Mouse (Mus musculus) CD4-positive naive resting alpha-beta T cell, adult 76 days (primary cell): ENCODE data around the gene Mdc1. TPM values are rescaled to one million over a fixed set of nuclear protein-coding genes. Genes with fewer than 3 reads are reported as not detected.

ENCODE experiments used
- total RNA-seq: library from RNA; stranded (reverse); gene quantifications from one replicate; pipeline ENCODE4 v1.2.4, GENCODE M21; 2023

The Mdc1 gene
- total RNA-seq = 59.9 TPM

DNA sequence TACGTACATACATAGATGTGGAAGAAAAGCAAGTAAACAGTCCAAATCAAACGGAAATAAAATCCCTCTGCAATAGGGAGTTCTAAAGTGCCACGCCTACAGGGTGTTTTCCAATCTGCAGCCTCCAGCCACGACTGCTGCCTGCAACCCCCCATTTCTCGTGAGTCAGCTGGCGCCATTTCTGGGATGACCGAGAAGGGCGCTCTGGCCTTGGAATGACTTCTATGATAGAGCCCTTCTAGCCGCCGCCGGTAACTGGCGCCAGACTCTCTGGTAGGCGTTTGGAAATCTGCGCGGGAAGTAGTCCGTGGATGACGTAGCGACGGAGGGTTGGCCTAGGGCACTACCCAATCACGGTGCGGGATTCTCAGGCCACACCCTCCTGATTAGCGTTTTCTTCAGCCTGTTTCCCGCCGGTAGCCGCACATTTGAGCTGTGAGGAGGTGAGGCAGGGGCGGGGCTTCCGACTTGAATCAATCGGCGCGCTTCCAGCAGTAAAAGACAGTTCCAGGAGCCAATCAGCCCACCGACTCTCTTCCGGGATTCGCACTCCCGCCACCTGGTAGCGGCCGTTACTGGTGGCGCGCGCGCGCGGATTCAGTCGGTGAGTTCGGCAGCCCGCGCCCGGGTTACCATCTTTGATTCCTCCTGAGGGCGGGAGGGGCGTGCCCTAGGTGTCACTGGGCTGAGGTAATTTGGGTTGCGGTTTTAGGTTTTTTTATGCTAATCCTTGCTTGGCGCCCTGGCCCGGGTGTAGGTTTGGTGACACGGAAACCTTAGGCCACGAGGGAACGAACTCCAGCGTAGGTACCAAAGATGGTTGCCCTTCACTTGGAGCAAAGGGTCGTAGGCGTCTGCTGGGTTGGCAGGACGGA lies at the start of gene Mdc1:
TSS of gene Mdc1 (plus strand) at position 440 of the 875 bp plus-strand sequence.

DNA sequence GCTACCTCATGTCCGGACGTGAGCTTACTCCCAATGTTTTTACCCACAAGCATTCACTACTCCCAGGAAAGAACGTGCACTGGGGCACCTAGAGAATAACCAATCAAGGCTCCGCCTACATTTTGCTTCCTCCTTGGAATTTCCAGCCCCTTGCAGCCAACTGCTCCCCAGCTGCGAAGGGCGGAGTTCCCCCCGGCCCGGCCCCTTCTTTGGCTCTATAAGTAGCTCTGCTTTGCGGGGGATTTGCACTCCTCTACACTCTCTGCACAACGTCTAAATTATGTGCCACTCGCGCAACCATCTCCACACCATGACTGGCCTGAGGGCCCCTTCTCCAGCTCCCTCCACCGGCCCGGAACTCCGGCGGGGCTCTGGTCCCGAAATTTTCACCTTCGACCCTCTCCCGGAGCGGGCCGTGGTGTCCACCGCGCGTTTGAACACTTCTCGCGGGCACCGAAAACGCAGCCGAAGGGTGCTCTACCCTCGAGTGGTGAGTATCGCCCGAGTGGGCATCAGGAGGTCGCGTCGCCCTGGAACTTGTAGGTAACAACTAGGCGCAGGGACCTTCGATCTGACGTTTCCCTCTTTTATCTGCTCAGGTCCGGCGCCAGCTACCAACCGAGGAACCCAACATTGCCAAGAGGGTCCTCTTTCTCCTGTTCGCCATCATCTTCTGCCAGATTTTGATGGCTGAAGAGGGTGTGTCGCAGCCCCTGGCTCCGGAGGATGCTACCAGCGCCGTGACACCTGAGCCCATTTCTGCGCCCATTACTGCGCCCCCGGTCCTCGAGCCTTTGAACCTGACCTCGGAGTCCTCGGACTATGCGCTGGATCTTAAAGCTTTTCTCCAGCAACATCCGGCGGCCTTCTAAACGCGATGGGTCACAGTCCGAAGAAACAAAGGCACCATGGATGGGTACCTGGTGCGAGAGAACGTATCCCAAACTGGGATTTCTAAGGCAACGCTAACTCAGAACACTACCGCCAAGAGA lies 19.6 kb upstream of the Mdc1 start, which contains the start of gene Ier3:
TSS of gene Ier3 (plus strand) at position 246 of the 992 bp plus-strand sequence.

DNA sequence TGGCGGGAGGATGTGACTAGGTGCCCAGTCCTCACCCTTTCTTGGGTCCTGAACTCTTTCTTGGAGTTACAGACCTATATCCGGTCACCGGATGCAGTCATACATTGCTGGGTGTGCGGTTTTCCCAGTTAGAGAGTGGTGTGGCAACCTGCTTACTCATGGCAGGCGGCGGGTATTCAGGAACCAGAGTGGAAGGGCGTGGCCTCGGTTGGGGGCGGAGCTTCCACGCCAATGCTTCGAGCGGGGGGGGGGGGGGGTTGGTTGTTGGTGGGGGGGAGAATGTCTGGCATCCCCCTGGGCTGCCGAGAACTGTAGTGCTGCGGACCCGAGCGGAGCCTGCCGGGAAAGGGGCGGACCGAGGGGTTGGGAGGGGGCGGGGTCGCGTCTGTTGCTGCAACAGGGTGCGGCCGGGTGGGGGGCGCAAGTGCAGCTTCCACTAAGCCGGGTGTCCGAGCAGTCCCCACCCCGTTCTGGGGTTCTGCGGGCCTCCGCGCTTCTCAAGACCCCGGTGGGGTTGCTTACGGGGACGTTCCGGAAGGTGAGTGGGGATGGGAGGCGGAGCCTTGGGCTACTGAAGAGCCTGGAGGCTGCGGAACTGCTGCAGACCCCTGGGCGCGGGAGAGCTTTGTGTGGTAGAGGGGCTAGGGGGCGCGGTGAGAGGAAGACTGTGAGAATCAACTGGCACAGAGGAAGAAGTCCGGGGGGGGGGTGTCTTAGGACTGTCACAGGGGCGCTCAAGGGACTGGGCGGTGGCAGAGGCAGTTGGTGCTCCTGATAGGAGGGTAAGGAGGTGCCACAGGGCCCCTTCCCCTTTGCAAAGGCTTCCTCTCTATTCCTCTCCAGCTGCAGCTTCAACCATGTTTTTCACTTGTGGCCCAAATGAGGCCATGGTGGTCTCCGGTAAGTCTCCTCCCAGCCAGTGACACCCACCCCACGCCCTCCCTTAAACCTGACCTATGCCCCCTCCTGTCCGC lies 18.1 kb upstream of the Mdc1 start, which contains the start of gene Flot1:
TSS of gene Flot1 (plus strand) at position 267 of the 974 bp plus-strand sequence.

DNA sequence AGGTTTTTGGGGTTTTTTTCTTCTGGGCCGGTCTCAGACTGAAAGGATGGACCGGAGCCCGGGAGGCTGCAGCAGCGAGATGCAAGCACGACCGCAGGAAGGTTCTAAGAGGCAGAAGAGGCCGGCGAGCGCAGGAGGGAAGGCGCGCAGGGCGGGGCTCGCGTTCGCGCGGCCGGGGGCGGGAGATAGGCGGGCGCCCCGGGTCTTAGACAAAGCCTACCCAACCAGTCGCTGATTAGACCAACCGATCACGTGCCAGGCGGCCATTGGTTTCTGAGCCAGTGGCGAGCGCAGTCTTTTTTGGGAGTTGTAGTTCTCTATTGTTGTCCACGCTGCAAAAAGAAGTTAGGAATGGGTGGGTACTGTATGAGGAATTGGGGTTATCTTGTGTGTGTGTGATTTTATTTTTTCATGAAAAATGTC lies 3.2 kb upstream of the Mdc1 start, which contains the start of gene Tubb5:
TSS of gene Tubb5 (minus strand) at position 185 of the 423 bp plus-strand sequence.

DNA sequence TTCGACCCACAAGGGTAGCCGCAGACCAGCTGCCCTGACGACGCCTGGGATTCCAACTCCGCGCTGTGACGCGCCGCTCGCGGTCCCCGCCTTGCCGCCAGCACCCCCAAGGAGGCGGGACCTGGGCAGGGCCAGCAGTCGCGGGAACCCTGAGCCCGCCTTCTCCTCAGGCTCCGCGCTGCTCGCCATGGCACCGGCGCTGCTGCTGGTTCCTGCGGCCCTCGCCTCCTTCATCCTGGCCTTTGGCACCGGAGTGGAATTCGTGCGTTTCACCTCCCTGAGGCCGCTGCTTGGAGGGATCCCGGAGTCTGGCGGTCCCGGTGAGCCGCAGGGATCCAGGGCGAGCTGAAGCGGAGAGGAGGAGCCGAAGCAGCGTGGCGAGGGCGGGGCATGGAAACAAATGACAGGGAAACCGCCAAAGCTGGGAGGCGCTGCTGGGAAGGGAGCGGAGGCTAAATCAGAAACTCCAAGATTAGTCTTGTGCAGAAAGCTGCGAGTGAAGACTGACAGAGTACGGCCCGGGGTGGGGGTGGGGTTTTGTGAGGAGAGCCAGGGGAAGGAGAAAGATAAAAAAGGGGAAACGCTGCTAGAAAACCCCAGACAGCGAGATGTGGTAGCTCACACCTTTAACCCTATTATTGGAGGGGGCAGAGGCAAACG lies 20.0 kb downstream of the Mdc1 start, which contains the start of gene Nrm:
TSS of gene Nrm (plus strand) at position 121 of the 660 bp plus-strand sequence.

DNA sequence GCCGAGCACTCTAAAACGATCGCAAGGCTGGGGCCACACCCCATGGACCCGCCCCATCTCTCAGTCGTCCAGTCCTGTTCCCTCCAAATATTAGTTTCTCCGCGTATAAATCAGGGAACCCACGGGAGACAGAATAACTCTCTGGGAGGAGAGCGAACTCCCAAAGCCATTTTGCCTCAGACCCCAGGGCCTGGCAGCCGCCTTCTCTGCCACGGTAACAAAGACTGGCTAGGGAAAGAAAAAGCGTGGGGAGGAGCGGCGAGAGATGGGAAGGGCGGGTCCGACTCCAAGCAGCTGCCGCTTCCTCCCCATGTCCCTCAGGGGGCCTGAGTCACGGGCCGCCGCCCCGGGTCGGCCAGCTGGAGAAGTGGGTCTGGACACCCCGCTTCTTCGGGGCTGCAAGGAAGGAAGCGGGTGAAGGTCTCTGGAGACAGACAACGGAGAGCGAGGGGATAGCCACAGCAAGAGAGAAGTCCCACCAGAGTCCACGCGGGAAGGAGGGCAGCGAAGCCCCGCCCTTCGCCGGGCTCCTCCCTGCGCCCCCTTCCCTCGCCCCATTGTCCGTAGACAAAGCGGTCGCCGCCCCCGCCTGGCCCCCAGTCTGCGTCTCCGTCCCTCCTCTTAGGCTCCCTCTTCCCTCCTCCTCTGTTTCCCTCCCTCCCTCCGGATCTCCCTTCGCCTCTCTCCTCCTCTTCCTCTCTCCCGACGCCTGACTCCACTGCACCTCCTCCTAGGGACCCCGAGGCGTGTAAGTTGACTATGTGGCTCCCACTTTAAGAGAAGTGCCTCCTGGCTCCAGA lies 24.4 kb downstream of the Mdc1 start, which contains the start of gene Ppp1r18:
TSS of gene Ppp1r18 (plus strand) at position 113 of the 800 bp plus-strand sequence.

DNA sequence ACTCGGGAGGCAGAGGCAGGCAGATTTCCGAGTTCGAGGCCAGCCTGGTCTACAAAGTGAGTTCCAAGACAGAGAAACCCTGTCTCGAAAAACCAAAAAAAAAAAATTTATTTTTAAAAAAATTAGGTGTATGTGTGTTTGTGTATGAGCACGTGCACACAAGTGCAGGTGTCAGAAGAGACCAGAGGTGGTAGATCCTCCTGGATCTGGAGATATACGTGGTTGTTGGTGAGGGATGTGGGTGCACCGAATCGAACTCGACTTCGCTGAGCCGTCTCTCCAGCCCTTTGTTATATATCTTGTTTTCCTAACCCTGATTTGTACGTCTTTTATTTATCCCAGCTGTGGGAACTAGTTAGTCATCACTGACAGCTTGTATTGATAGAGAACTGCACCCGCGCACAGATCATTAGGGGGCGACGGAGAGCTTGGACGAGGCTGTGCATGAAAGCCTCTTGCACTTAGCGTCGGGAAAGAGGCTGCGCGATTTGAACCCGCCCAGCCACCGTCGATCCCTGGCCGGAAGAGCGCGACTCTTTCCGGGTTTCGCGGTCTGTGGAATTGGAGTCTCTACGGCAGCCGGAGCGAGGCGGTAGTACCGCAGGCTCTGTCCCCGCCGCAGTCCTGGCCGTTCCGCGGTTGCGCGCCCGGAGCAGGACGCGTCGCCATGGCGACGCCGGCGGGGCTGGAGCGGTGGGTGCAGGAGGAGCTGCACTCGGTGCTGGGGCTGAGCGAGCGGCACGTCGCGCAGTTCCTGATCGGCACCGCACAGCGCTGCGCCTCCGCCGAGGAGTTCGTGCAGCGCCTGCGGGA lies 38.1 kb downstream of the Mdc1 start, which contains the start of gene Dhx16:
TSS of gene Dhx16 (plus strand) at position 575 of the 813 bp plus-strand sequence.

DNA sequence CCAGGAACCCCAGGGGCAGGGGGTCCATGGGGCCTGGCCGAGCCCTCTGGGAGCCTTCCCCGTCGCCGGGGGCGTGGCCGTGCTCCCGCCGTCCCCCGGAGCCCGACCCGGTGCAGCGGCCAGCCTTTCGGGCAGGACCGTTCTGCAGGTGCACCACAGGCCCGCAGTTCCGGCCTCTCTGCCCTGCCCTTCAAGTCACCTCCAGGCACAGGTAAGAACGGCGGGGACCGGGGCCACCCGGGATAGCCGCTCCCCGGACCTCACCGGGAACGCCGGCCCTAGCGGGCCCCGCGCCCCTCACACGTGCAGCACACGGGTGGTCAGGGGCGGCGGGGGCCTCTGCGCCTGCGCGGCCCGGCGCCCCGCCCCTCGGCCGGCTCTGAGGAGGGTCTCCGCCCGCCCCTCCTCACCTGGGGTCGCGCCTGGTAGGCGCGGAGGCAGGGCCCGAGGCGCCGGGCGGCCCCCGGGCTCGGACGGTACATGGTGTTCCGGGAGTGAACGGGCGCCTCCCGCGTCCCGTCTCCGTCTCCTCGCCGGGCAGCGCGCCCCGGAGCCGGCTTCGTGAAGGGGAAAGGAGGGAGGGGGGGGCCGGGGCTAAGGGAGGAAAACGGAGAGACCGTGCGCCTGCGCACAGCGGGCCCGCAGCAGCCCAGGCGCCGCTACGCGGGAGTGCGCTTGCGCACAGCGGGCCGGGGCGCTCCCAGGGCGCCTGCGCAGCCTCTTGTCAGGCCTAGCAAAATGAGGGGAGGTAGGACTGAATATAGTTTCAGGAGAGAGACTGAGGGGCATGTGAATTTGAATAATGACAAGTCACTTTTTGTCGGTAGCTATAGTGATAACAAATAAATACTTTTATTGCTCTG lies 55.7 kb downstream of the Mdc1 start, which contains the start of gene 2310061I04Rik:
TSS of gene 2310061I04Rik (minus strand) at position 651 of the 863 bp plus-strand sequence.

Other genes with a start within 250 kb of the Mdc1 start
- not detected for gene Sfta2, start 240.0 kb upstream of the Mdc1 start, total RNA-seq
- gene Gm9573, start 214.9 kb upstream of the Mdc1 start, total RNA-seq = not detected
- not detected for gene Mucl3, start 197.8 kb upstream of the Mdc1 start, total RNA-seq
- gene Vars2, start 173.9 kb upstream of the Mdc1 start, total RNA-seq = 33.4 TPM
- 10.5 TPM for gene Gtf2h4, start 167.8 kb upstream of the Mdc1 start, total RNA-seq
- gene Ddr1, start 136.9 kb upstream of the Mdc1 start, total RNA-seq = 11.4 TPM
- gene Ier3, start 19.8 kb upstream of the Mdc1 start, total RNA-seq = 2.2 TPM
- 30.4 TPM for gene Flot1, start 18.3 kb upstream of the Mdc1 start, total RNA-seq
- gene Tubb5, start 3.2 kb upstream of the Mdc1 start, total RNA-seq = 454 TPM
- gene Nrm, start 19.8 kb downstream of the Mdc1 start, total RNA-seq = 20.2 TPM
- 210 TPM for gene Ppp1r18, start 24.1 kb downstream of the Mdc1 start, total RNA-seq
- gene Dhx16, start 38.3 kb downstream of the Mdc1 start, total RNA-seq = 91.4 TPM
- 24.5 TPM for gene 2310061I04Rik, start 55.9 kb downstream of the Mdc1 start, total RNA-seq
- 8.4 TPM for gene Atat1, start 68.6 kb downstream of the Mdc1 start, total RNA-seq
- 69.2 TPM for gene Mrps18b, start 74.9 kb downstream of the Mdc1 start, total RNA-seq
- gene Ppp1r10, start 74.9 kb downstream of the Mdc1 start, total RNA-seq = 129 TPM
- gene Abcf1, start 128.2 kb downstream of the Mdc1 start, total RNA-seq = 136 TPM
- 64.9 TPM for gene Gnl1, start 138.3 kb downstream of the Mdc1 start, total RNA-seq
- gene Prr3, start 138.7 kb downstream of the Mdc1 start, total RNA-seq = 61.8 TPM
- gene H2-T24, start 179.0 kb downstream of the Mdc1 start, total RNA-seq = 23.7 TPM
- 257 TPM for gene H2-T23, start 191.3 kb downstream of the Mdc1 start, total RNA-seq
- gene H2-T22, start 201.2 kb downstream of the Mdc1 start, total RNA-seq = 190 TPM
- gene Gm6034, start 201.4 kb downstream of the Mdc1 start, total RNA-seq = 1.1 TPM
- gene Gm11127, start 216.9 kb downstream of the Mdc1 start, total RNA-seq = 70.7 TPM